Mouse (Mus musculus): ENCODE measurements around the gene Cldn19. TPM values are rescaled to one million over a fixed set of nuclear protein-coding genes. Genes with fewer than 3 reads are reported as not detected.

The Cldn19 gene
- polyA plus RNA-seq, 1 experiment from 2014 or later, result 0.15 TPM

Other genes with a start within 250 kb of the Cldn19 start
- 101 and 112 TPM in 2 replicates for gene Slc2a1, start 146.7 kb upstream of the Cldn19 start, polyA plus RNA-seq (2015; fragmentation: Nextera tagmentation; extraction: Ambion mirVana)
- 8.6 and 9.5 TPM in 2 replicates for gene Zfp691, start 81.2 kb upstream of the Cldn19 start, polyA plus RNA-seq (2015; fragmentation: Nextera tagmentation; extraction: Ambion mirVana)
- 1.5 and 3.6 TPM in 2 replicates for gene Ermap, start 65.4 kb upstream of the Cldn19 start, polyA plus RNA-seq (2015; fragmentation: Nextera tagmentation; extraction: Ambion mirVana)
- 223 and 237 TPM in 2 replicates for gene Svbp, start 60.1 kb upstream of the Cldn19 start, polyA plus RNA-seq (2015; fragmentation: Nextera tagmentation; extraction: Ambion mirVana)
- gene Tmem269, start 37.2 kb upstream of the Cldn19 start, polyA plus RNA-seq (2015; fragmentation: Nextera tagmentation; extraction: Ambion mirVana), result 0.11 TPM in 1 of 2 replicates, not detected in the other
- gene AU022252, start 22.7 kb upstream of the Cldn19 start, polyA plus RNA-seq (2015; fragmentation: Nextera tagmentation; extraction: Ambion mirVana), result 39.9 and 40.7 TPM in 2 replicates
- gene P3h1, start 22.5 kb upstream of the Cldn19 start, polyA plus RNA-seq (2015; fragmentation: Nextera tagmentation; extraction: Ambion mirVana), result 61.2 and 63.5 TPM in 2 replicates
- gene Ybx1, start 39.2 kb downstream of the Cldn19 start, polyA plus RNA-seq (2015; fragmentation: Nextera tagmentation; extraction: Ambion mirVana), result 637 TPM in 2 replicates
- 105 and 108 TPM in 2 replicates for gene Ppih, start 65.1 kb downstream of the Cldn19 start, polyA plus RNA-seq (2015; fragmentation: Nextera tagmentation; extraction: Ambion mirVana)
- gene Ccdc30, start 160.1 kb downstream of the Cldn19 start, polyA plus RNA-seq (2015; fragmentation: Nextera tagmentation; extraction: Ambion mirVana), result 6.6 and 7.5 TPM in 2 replicates
- gene Ppcs, start 167.0 kb downstream of the Cldn19 start, polyA plus RNA-seq (2015; fragmentation: Nextera tagmentation; extraction: Ambion mirVana), result 29.3 and 33.0 TPM in 2 replicates
- gene Zmynd12, start 167.4 kb downstream of the Cldn19 start, polyA plus RNA-seq (2015; fragmentation: Nextera tagmentation; extraction: Ambion mirVana), result 0.19 and 0.34 TPM in 2 replicates
- gene Rimkla, start 237.2 kb downstream of the Cldn19 start, polyA plus RNA-seq (2015; fragmentation: Nextera tagmentation; extraction: Ambion mirVana), result 0.96 and 1.2 TPM in 2 replicates